9 mouse cellular contexts compared by ENCODE assay signal in genomic region chr5:100427276-100427675, GRCm38 (mm10). TPM values are rescaled to one million over a fixed set of nuclear protein-coding genes. Genes with fewer than 3 reads are reported as not detected.
DNase-seq lines count a peak whose midpoint lies in the region; ATAC-seq and TF ChIP-seq lines count a peak whose summit lies in the region.
"Had no signal": no experiment of that assay in that cellular context is flagged by ENCODE, and none has a peak within 500 bp of the region (broad histone marks: within the 10 kb centered on the region; RNA-seq: fewer than 3 reads in every experiment).

No protein-coding gene starts in this region.

- no peak overlapping the region for H3K27ac ChIP-seq in forebrain, embryonic 15.5 days (replicated peaks)
- no peak overlapping the region for H3K27ac ChIP-seq in liver, embryonic 14.5 days

- H3K4me3 ChIP-seq in erythroblast, embryonic 14.5 days (replicated peaks), result peak overlapping the region; percentile 15
- peak overlapping the region; percentile 98 for H3K4me3 ChIP-seq in forebrain, embryonic 15.5 days
- H3K4me3 ChIP-seq in liver, embryonic 14.5 days (ENCODE audit: insufficient read depth in 1 of 2, low read depth in 2 of 2, low read length in 2 of 2), result peak overlapping the region; percentile 42 to 62

- peak overlapping the region; percentile 93 for H3K9ac ChIP-seq in forebrain, embryonic 15.5 days (replicated peaks)
- no peak overlapping the region for H3K9ac ChIP-seq in liver, embryonic 14.5 days (replicated peaks)

- WGBS in forebrain, embryonic 15.5 days, result 46% methylated on average over 9 of the region's 9 CpGs
- WGBS in liver, embryonic 14.5 days (ENCODE audit: insufficient replicate concordance), result 49% methylated on average over 9 of the region's 9 CpGs

- no peak for TF ChIP-seq EP300 in liver, embryonic 14.5 days (IDR thresholded peaks at IDR 0.05; ENCODE audit: low read depth)

- TF ChIP-seq CTCF in liver, embryonic 14.5 days (IDR thresholded peaks at IDR 0.05; ENCODE audit: low read depth), result no peak

- H3K4me1 ChIP-seq in erythroblast, embryonic 14.5 days (ENCODE audit: control insufficient read depth), result peaks cover 63% of the 10 kb centered on the region
- peaks cover 69% of the 10 kb centered on the region for H3K4me1 ChIP-seq in forebrain, embryonic 15.5 days
- H3K4me1 ChIP-seq in liver, embryonic 14.5 days (replicated peaks; ENCODE audit: control insufficient read depth in 2 of 2, insufficient read depth in 2 of 2, low read length in 1 of 2), result peaks cover 16 to 44% of the 10 kb centered on the region in 2 experiments

- H3K9me3 ChIP-seq in erythroblast, embryonic 14.5 days (ENCODE audit: control insufficient read depth, low read length), result no peaks in the 10 kb centered on the region
- H3K9me3 ChIP-seq in forebrain, embryonic 15.5 days, result no peaks in the 10 kb centered on the region
- no peaks in the 10 kb centered on the region for H3K9me3 ChIP-seq in liver, embryonic 14.5 days (ENCODE audit: control insufficient read depth, low read length)

- H3K36me3 ChIP-seq in erythroblast, embryonic 14.5 days (ENCODE audit: control insufficient read depth), result peaks cover 68% of the 10 kb centered on the region
- H3K36me3 ChIP-seq in forebrain, embryonic 15.5 days, result peaks cover 48% of the 10 kb centered on the region
- peaks cover 34% of the 10 kb centered on the region for H3K36me3 ChIP-seq in liver, embryonic 14.5 days (replicated peaks; ENCODE audit: control insufficient read depth, insufficient read depth, low read depth)

- peak; percentile 55 for DNase-seq in 3T3-L1 (ENCODE audit: low read depth, low spot score)
- DNase-seq in liver, embryonic 14.5 days (ENCODE audit: low read depth in 3 of 3, low spot score in 3 of 3), result no peak
- no peak for DNase-seq in right cerebral cortex, postnatal 25 days
- DNase-seq in gastrocnemius, postnatal 4 days (ENCODE audit: low spot score in 2 of 2), result no peak
- DNase-seq in frontal cortex, postnatal 36 days (ENCODE audit: low spot score in 2 of 2), result no peak
- DNase-seq: cerebellum, adult 9-11 months had no signal

- H3K4me2 ChIP-seq in forebrain, embryonic 15.5 days (replicated peaks), result peak overlapping the region; percentile 90
- H3K4me2 ChIP-seq in liver, embryonic 14.5 days (ENCODE audit: low read depth), result peak overlapping the region; percentile 95

- no peak for ATAC-seq in erythroblast, adult 5-6 weeks (replicated peaks; ENCODE audit: low FRiP score, poor library complexity, severe bottlenecking)
- no peak for ATAC-seq in forebrain, embryonic 15.5 days (replicated peaks)
- ATAC-seq in liver, embryonic 14.5 days (ENCODE audit: insufficient read depth), result no peak

- no peaks in the 10 kb centered on the region for H3K27me3 ChIP-seq in erythroblast, embryonic 14.5 days (ENCODE audit: control insufficient read depth)
- no peaks in the 10 kb centered on the region for H3K27me3 ChIP-seq in forebrain, embryonic 15.5 days
- H3K27me3 ChIP-seq in liver, embryonic 14.5 days (ENCODE audit: control insufficient read depth, insufficient read depth, low read length), result no peaks in the 10 kb centered on the region

RNA-seq across cellular contexts. Expression of gene Sec31a, which starts 11.2 kb away (rescaled TPM):
- polyA plus RNA-seq in erythroblast, embryonic 14.5 days (2012), result 1.6 and 1.7 TPM in 2 replicates
- 26.5 and 46.4 TPM in 2 replicates for total RNA-seq in erythroblast, adult 5-6 weeks (2015; ENCODE audit: low replicate concordance)
- 24.3 and 24.4 TPM in 2 replicates for total RNA-seq in erythroblast, adult 5-6 weeks (2017; ENCODE audit: low replicate concordance)
- polyA plus RNA-seq in forebrain, embryonic 15.5 days (2015; fragmentation: Nextera tagmentation; extraction: Ambion mirVana), result 79.3 and 83.0 TPM in 2 replicates
- 48.5 and 56.2 TPM in 2 replicates for polyA plus RNA-seq in liver, embryonic 14.5 days (2012; rRNA removed)
- 43.6 and 44.8 TPM in 2 replicates for polyA plus RNA-seq in liver, embryonic 14.5 days (2014; fragmentation: Nextera tagmentation; extraction: Ambion mirVana)
- 100 to 1,000 TPM; 154 to 169 TPM for total RNA-seq in gastrocnemius, postnatal 4 days (2021)

Comparison
In these comparisons a context has a peak if more than half of its experiments do, and no peak if none do; other contexts are left out.
1. H3K4me3 ChIP-seq: peak in every context shown above with its lines; median percentile 98 in forebrain, embryonic 15.5 days; 52 in liver, embryonic 14.5 days; 15 in erythroblast, embryonic 14.5 days.
2. RNA of gene Sec31a, which starts 11.2 kb away (polyA plus RNA-seq): 79.3 to 83.0 TPM in forebrain, embryonic 15.5 days and 43.6 to 56.2 TPM in liver, embryonic 14.5 days; 1.6 to 1.7 TPM in erythroblast, embryonic 14.5 days; every median in the first group is over 10 times any median in the second.